Mouse (Mus musculus): ENCODE results near the gene Cfap57. TPM values are rescaled to one million over a fixed set of nuclear protein-coding genes. Genes with fewer than 3 reads are reported as not detected.
"Not testable (repeated sequence)": the region's sequence is repeated elsewhere in the genome, so short reads cannot be mapped to it uniquely, and the experiment has no call there.

Gene Cfap57
- polyA plus RNA-seq, 1 experiment from 2014 or later = 0.48 TPM

- H3K36me3 ChIP-seq (ENCODE audit: control insufficient read depth, insufficient read depth, low read length); H3K9me3 ChIP-seq (ENCODE audit: control insufficient read depth, low read length); DNase-seq (ENCODE audit: low spot score); H3K4me3 ChIP-seq (ENCODE audit: low read depth, low read length); ATAC-seq (ENCODE audit: insufficient read depth, low FRiP score, low TSS enrichment); H3K27me3 ChIP-seq (ENCODE audit: control insufficient read depth, insufficient read depth, low read length); H3K9ac ChIP-seq (ENCODE audit: low read length); H3K27ac ChIP-seq (ENCODE audit: low read depth, low read length); H3K4me1 ChIP-seq (ENCODE audit: control insufficient read depth, insufficient read depth, low read length); H3K4me2 ChIP-seq (ENCODE audit: low read depth): not testable (repeated sequence)
- WGBS = 87% methylated on average over 22 of the region's 23 CpGs
These were observed 73.0 kb downstream of the Cfap57 start for GRCm38 (mm10) chr4:118547424-118548129.

- Histone ChIP-seq H3K9ac (ENCODE audit: low read length) (no peak overlapping the region), H3K27me3 (ENCODE audit: control insufficient read depth, insufficient read depth, low read length) (0 out of 2 replicates have a peak, but pooled peaks cover 2% of the 10 kb centered on the region), H3K27ac (ENCODE audit: low read depth, low read length) (no peak overlapping the region), H3K9me3 (ENCODE audit: control insufficient read depth, low read length) (no peaks in the 10 kb centered on the region), H3K36me3 (ENCODE audit: control insufficient read depth, insufficient read depth, low read length) (no peaks in the 10 kb centered on the region), H3K4me3 (ENCODE audit: low read depth, low read length) (no peak overlapping the region), H3K4me1 (ENCODE audit: control insufficient read depth, insufficient read depth, low read length) (no peaks in the 10 kb centered on the region), H3K4me2 (ENCODE audit: low read depth) (no peak overlapping the region)
- DNase-seq (ENCODE audit: low spot score) (no peak), ATAC-seq (ENCODE audit: insufficient read depth, low FRiP score, low TSS enrichment) (no peak)
- WGBS = 81% methylated on average over 14 of the region's 14 CpGs
These were observed 76.0 kb downstream of the Cfap57 start for GRCm38 (mm10) chr4:118544441-118545127.

- 0 out of 2 replicates have a peak, but pooled peaks cover 2% of the 10 kb centered on the region for H3K27me3 ChIP-seq (ENCODE audit: control insufficient read depth, insufficient read depth, low read length)
- under 1% methylated on average over 24 of the region's 24 CpGs for WGBS
- no peak for ATAC-seq (ENCODE audit: insufficient read depth, low FRiP score, low TSS enrichment)
- H3K27ac ChIP-seq (ENCODE audit: low read depth, low read length) = no peak within 1 kb of the TSS
- H3K9ac ChIP-seq (ENCODE audit: low read length) = no peak within 1 kb of the TSS
- no peaks in the 10 kb centered on the region for H3K4me1 ChIP-seq (ENCODE audit: control insufficient read depth, insufficient read depth, low read length)
- peak within 1 kb of the TSS; percentile 10 for H3K4me3 ChIP-seq (ENCODE audit: low read depth, low read length)
- DNase-seq (ENCODE audit: low spot score) = peak; percentile 36
- H3K36me3 ChIP-seq (ENCODE audit: control insufficient read depth, insufficient read depth, low read length) = no peaks in the 10 kb centered on the region
- peak within 1 kb of the TSS; percentile 45 for H3K4me2 ChIP-seq (ENCODE audit: low read depth)
- no peaks in the 10 kb centered on the region for H3K9me3 ChIP-seq (ENCODE audit: control insufficient read depth, low read length)
These were observed 76.9 kb downstream of the Cfap57 start, which contains the start of gene Tmem125 for GRCm38 (mm10) chr4:118543592-118544260. Gene Tmem125, minus strand, starts transcription at chr4:118544044.

GRCm38 (mm10) chr4:118543158-118543530, 77.4 kb downstream of the Cfap57 start:
- Histone ChIP-seq H3K4me3 (ENCODE audit: low read depth, low read length) (peak overlapping the region; percentile 10; the same call in 1 of the 2 replicates), H3K36me3 (ENCODE audit: control insufficient read depth, insufficient read depth, low read length) (no peaks in the 10 kb centered on the region), H3K4me1 (ENCODE audit: control insufficient read depth, insufficient read depth, low read length) (no peaks in the 10 kb centered on the region), H3K9me3 (ENCODE audit: control insufficient read depth, low read length) (no peaks in the 10 kb centered on the region), H3K27me3 (ENCODE audit: control insufficient read depth, insufficient read depth, low read length) (0 out of 2 replicates have a peak, but pooled peaks cover 2% of the 10 kb centered on the region), H3K27ac (ENCODE audit: low read depth, low read length) (no peak overlapping the region), H3K4me2 (ENCODE audit: low read depth) (peak overlapping the region; percentile 45), H3K9ac (ENCODE audit: low read length) (no peak overlapping the region)
- no peak for ATAC-seq (ENCODE audit: insufficient read depth, low FRiP score, low TSS enrichment)
- WGBS = 22% methylated on average over 13 of the region's 13 CpGs
- no peak for DNase-seq (ENCODE audit: low spot score)

GRCm38 (mm10) chr4:118542510-118543157, 77.9 kb downstream of the Cfap57 start:
- WGBS = 68% methylated on average over 9 of the region's 9 CpGs
- Histone ChIP-seq H3K36me3 (ENCODE audit: control insufficient read depth, insufficient read depth, low read length) (no peaks in the 10 kb centered on the region), H3K9ac (ENCODE audit: low read length) (no peak overlapping the region), H3K4me1 (ENCODE audit: control insufficient read depth, insufficient read depth, low read length) (no peaks in the 10 kb centered on the region), H3K4me2 (ENCODE audit: low read depth) (no peak overlapping the region), H3K4me3 (ENCODE audit: low read depth, low read length) (no peak overlapping the region), H3K27me3 (ENCODE audit: control insufficient read depth, insufficient read depth, low read length) (0 out of 2 replicates have a peak, but pooled peaks cover 2% of the 10 kb centered on the region), H3K27ac (ENCODE audit: low read depth, low read length) (no peak overlapping the region), H3K9me3 (ENCODE audit: control insufficient read depth, low read length) (no peaks in the 10 kb centered on the region)
- ATAC-seq (ENCODE audit: insufficient read depth, low FRiP score, low TSS enrichment) (no peak), DNase-seq (ENCODE audit: low spot score) (no peak)

GRCm38 (mm10) chr4:118539904-118540303, 80.7 kb downstream of the Cfap57 start:
- ATAC-seq (ENCODE audit: insufficient read depth, low FRiP score, low TSS enrichment) = no peak
- H3K4me2 ChIP-seq (ENCODE audit: low read depth) = no peak overlapping the region
- no peaks in the 10 kb centered on the region for H3K9me3 ChIP-seq (ENCODE audit: control insufficient read depth, low read length)
- WGBS = 16% methylated on average over 10 of the region's 10 CpGs
- DNase-seq (ENCODE audit: low spot score) = no peak
- H3K4me3 ChIP-seq (ENCODE audit: low read depth, low read length) = no peak overlapping the region
- no peaks in the 10 kb centered on the region for H3K36me3 ChIP-seq (ENCODE audit: control insufficient read depth, insufficient read depth, low read length)
- H3K27ac ChIP-seq (ENCODE audit: low read depth, low read length) = no peak overlapping the region
- H3K4me1 ChIP-seq (ENCODE audit: control insufficient read depth, insufficient read depth, low read length) = no peaks in the 10 kb centered on the region
- no peak overlapping the region for H3K9ac ChIP-seq (ENCODE audit: low read length)
- H3K27me3 ChIP-seq (ENCODE audit: control insufficient read depth, insufficient read depth, low read length) = 0 out of 2 replicates have a peak, but pooled peaks cover 2% of the 10 kb centered on the region

GRCm38 (mm10) chr4:118537801-118538200, 82.8 kb downstream of the Cfap57 start:
- no peaks in the 10 kb centered on the region for H3K36me3 ChIP-seq (ENCODE audit: control insufficient read depth, insufficient read depth, low read length)
- H3K4me2 ChIP-seq (ENCODE audit: low read depth) = no peak overlapping the region
- no peaks in the 10 kb centered on the region for H3K9me3 ChIP-seq (ENCODE audit: control insufficient read depth, low read length)
- no peaks in the 10 kb centered on the region for H3K27me3 ChIP-seq (ENCODE audit: control insufficient read depth, insufficient read depth, low read length)
- 59% methylated on average over 6 of the region's 6 CpGs for WGBS
- no peak overlapping the region for H3K9ac ChIP-seq (ENCODE audit: low read length)
- DNase-seq (ENCODE audit: low spot score) (no peak), ATAC-seq (ENCODE audit: insufficient read depth, low FRiP score, low TSS enrichment) (no peak)
- H3K4me1 ChIP-seq (ENCODE audit: control insufficient read depth, insufficient read depth, low read length) = no peaks in the 10 kb centered on the region
- H3K4me3 ChIP-seq (ENCODE audit: low read depth, low read length) = no peak overlapping the region
- H3K27ac ChIP-seq (ENCODE audit: low read depth, low read length) = no peak overlapping the region

GRCm38 (mm10) chr4:118535610-118536009, 85.0 kb downstream of the Cfap57 start:
- Histone ChIP-seq H3K4me1 (ENCODE audit: control insufficient read depth, insufficient read depth, low read length) (no peaks in the 10 kb centered on the region), H3K4me3 (ENCODE audit: low read depth, low read length) (no peak overlapping the region), H3K4me2 (ENCODE audit: low read depth) (no peak overlapping the region), H3K27ac (ENCODE audit: low read depth, low read length) (no peak overlapping the region), H3K9ac (ENCODE audit: low read length) (no peak overlapping the region), H3K9me3 (ENCODE audit: control insufficient read depth, low read length) (no peaks in the 10 kb centered on the region), H3K27me3 (ENCODE audit: control insufficient read depth, insufficient read depth, low read length) (no peaks in the 10 kb centered on the region), H3K36me3 (ENCODE audit: control insufficient read depth, insufficient read depth, low read length) (no peaks in the 10 kb centered on the region)
- no peak for DNase-seq (ENCODE audit: low spot score)
- ATAC-seq (ENCODE audit: insufficient read depth, low FRiP score, low TSS enrichment) = no peak
- WGBS = 89% methylated on average over 6 of the region's 6 CpGs

Data from neural tube, embryonic 11.5 days (tissue).